Mouse (Mus musculus) lung, postnatal 10 days (tissue): ENCODE measurements around the gene Shcbp1.
"Not testable (repeated sequence)": the region's sequence is repeated elsewhere in the genome, so short reads cannot be mapped to it uniquely, and the experiment has no call there.

ENCODE experiments used
- DNase-seq: peaks from one replicate; pipeline ENCODE4 v3.0.0; 2021

Gene Shcbp1

DNA sequence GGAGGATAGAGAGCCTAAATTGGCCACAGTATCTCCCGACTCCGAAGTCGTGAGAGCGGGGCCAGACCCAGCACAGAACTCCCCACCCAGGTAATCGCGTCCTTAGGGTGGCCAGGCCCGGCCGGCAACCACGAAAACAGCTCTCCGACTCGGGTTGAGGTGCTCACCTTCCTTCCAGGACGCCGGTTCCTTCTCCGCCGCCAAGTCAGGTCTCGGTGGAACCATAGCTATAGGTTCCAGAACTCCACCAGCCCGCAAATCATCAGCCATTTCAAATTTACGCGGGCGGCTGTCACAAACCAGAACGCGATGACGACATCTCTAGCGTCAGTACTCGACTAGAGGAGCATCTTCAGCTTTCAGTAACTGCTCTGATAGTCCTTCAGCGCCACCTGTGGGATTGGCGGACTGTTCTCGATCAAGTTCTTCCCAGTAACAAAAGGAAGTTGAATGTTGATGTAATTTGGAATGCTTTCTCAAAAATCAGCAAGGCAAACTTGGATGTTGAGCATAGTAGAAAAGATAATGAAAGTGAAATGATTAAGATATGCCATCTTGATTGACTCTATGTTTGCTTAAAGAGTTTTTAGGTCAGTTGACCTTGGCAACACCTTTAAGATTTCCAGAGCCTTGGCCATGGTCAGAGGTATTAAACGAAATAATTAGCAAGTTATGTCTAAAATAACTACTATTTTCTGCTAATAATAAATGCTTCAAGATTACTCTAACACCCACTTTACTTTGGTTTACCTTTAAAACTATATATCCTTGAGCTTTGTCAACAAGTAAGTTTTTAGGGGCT is at the start of gene Shcbp1:
Gene Shcbp1, minus strand, starts transcription at position 314 of the 802 bp plus-strand sequence.
- DNase-seq = peak; percentile 96

GRCm38 (mm10) chr8:4808831-4809230 is 29.5 kb upstream of the Shcbp1 start:
- no peak for DNase-seq

DNA sequence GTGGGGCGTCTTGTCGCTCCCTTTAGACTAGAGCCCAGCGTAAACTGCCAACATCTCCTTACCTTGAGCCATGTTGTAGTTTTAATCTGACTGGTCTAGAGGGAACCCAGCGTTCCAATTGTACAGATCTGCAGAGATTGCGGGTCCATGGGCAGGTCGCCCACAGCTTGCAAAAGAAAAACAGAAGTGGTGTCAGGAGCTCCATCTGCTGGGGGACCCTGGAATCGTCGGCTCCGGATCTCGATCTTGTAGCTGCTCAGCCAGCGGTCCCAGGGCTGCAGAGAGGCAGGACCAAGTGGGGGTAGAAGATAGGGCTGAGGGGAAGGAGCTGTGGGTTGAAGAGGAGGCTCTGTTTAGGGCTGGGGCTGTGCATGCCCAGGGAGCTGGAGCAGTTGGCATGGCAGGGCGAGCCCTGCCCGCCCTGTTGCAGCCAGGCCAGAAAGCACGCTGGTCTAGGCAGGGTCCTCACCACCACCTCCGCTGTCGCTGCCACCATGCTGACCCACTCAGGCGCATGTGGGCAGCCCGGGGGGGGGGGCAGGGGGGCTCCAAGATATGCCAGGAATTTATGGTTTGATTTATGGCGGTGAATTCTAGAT is 21.3 kb upstream of the Shcbp1 start:
- peak; percentile 34 for DNase-seq

- no peak for DNase-seq
These were observed 1.1 kb downstream of the Shcbp1 start for GRCm38 (mm10) chr8:4778266-4778665.

DNA sequence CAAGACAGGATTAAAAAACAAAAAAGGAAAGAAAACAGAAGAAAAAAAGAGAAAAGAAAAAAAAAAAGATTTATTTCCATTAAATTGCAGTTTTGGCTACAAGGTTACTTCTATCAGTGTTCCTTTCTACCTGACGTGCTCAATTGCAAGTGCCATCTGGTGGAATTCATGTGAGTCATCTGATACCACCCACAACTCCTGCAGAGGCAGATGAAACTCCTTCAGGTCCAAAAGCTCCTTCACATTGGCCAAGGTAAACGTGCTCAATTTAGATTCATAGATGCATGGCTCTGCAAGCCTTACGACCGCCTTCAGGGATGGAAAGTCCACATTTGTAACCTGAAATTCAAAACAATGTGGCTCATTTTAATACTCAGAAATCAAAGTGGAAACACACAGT is 14.6 kb downstream of the Shcbp1 start:
- no peak for DNase-seq

DNA sequence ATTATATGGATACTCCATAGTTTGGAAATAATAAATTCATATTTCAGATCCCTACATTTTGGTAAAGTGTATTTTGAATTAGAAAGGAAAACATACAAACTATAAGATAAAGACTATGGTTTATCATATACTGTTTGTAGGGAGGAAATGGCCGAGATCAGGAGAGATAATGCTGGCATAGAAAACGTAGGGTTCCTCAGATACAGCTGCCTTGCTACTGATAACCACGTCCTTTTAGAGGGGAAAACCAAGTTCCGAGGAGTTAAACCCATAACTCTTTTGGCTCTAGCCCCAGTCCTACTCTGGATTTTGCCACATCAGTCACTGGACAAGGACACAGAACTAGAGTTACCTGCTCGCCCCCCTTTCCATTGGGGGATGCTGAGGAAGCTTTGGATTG is 26.3 kb downstream of the Shcbp1 start:
- no peak for DNase-seq

DNA sequence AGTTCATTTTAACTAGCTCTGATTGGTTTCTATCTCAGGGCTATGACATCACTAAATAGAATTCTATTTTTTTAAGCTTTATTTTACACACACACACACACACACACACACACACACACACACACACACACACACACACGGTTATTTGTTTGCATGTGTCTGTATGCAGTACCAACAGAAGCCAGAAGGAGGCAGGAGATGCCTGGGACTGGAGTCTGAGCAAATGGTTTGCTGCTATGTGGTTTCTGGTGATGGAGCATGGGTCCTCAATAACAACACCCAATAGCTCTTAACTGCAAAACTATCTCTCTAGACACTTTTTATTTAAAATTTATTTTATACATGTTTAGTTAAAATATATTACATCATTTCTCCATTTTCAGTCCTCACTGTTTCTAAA is 48.4 kb downstream of the Shcbp1 start:
- DNase-seq = no peak

- DNase-seq = no peak
These were observed 63.8 kb downstream of the Shcbp1 start for GRCm38 (mm10) chr8:4715546-4715945.

DNA sequence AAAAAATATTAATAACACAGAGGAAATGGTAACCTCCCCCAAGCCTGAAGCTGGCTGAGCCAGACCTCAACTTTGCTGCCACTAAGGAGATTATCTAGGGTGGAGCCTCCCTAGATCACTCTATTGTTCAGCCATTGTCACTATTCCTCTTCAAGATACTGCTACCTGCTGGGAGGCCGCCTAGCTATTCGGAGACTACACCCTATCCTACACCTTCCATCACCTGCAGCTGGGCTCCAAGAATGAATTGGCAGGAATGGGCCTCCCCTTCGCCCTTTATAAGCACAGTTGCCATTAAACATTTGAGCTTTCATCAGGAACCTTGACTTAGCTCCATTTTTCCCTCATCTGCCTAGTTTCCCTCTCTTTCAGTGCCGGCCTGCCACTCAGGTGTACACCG is 71.0 kb downstream of the Shcbp1 start:
- DNase-seq = not testable (repeated sequence)

DNA sequence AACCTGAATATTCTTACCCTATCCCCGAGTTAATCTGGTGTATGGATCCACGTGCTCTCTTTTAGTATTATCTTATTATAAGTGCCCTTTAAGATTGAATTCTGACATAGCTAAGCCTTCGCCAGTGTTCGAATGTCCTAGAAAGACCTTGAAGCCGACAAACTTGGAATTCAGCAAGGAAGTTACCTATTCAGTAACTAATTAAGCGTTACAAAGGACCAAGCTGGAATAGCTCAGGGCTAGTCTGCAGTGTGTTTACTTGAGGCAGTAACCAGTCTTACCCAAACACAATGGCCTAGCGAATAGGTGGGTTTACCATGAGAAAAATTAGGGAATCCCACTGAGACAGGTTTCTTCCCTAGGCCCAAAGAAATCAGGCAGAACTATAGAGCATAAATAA is 71.5 kb downstream of the Shcbp1 start:
- not testable (repeated sequence) for DNase-seq

DNA sequence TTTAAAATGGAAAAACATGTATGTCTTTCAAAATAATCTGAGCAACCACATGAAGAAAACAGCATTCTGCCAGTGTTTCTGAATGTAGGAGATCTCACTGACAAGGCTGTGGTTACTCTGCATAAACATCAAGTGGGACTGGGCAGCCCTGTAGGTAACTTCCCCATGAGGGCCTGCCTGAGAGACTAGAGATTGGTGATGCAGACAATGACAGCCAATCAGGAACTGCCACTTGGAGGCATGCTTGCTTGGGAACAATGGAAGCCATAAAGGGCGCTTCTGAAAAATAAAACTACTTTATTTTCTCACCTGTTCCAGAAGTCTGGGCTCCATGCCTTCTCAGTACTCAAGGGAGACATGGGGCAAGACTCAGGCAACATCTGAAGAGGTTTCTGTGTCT is 87.7 kb downstream of the Shcbp1 start:
- DNase-seq = no peak
